Mouse (Mus musculus): ENCODE data around the gene Gga1.
A peak's percentile ranks its signal among the peaks of the same experiment; 100 is the strongest.

GRCm38 (mm10) chr15:78876258-78876696 is 713 bp upstream of the Gga1 start:
- TF ChIP-seq CTCF (IDR thresholded peaks at IDR 0.05; ENCODE audit: low read depth), result peak; percentile 81
- TF ChIP-seq EP300 (IDR thresholded peaks at IDR 0.05; ENCODE audit: low read depth), result peak; percentile 73
